Mouse (Mus musculus): ENCODE data around the gene Bcl2a1d.
"Not testable (repeated sequence)": the region's sequence is repeated elsewhere in the genome, so short reads cannot be mapped to it uniquely, and the experiment has no call there.

Gene Bcl2a1d

DNA sequence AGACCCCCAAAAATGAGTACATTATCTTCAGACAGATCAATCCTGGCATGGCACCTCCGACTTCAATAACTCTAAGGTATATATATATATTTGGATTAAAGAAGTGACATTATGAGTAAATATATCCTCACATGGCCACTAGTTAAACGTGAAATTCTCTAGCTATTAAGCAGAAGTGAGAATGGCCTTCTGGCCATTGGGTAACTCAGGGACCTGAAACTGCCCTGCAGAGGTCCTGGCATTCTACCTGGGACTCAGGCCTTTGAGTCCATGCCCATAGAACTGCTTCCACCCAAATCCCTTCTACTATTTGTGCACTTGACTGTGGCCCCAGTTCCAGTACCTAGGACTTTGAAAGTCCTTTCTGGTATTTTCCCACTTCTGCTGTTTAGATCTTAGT lies 40.4 kb downstream of the Bcl2a1d start:
- DNase-seq = not testable (repeated sequence)

- DNase-seq = not testable (repeated sequence)
These were observed 42.3 kb downstream of the Bcl2a1d start for GRCm38 (mm10) chr9:88689451-88689850.

- DNase-seq = not testable (repeated sequence)
These were observed 45.0 kb downstream of the Bcl2a1d start for GRCm38 (mm10) chr9:88686719-88687118.

Data from embryo, embryonic 11 days (tissue).